Mouse (Mus musculus): ENCODE measurements around the gene Serinc2. TPM values are rescaled to one million over a fixed set of nuclear protein-coding genes. Genes with fewer than 3 reads are reported as not detected.

Serinc2 gene
- 10 to 100 TPM; 12.0 to 13.2 TPM for total RNA-seq (2021)

DNA sequence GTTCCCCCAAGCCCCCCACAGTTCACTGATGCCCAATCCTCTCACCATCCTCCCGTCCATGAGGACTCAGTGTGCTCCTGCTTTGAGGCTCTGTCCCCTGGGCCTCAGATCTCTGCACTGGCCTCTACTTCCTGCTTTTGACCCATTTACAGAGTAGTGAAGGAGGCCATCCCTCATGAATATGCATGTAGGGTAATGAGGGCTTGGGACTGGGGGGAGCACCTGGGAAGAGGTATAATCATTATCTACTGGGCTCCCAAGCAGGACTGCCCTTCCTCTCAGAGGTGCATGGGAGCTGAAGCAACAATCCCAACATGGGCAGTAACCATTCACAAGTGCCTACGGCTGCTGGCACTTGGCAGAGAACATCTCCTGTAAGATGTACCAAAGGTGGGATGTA lies at the start of gene Serinc2:
Gene Serinc2 (minus strand): TSS at position 101 of the 400 bp plus-strand sequence.
- DNase-seq, result no peak

DNA sequence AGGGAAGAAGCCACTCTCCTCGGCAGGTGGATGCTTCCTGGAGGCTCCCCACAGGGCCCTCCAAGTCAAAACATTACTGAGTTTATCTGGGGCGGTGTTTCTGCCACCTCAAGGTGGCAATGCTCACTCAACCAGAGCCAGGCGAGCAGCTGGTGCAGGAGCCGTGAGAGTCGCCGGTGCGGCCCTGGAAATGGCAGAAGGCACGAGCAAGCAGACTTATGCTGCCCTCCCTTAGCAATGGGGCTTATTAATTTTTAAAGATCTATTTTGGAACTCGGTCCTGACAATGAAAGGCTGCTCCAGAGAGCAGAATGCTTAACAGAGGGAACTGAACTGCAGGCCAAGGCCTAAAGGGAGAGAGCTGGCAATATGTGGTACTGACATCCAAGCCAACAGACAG lies 48.4 kb upstream of the Serinc2 start:
- DNase-seq, result no peak

DNA sequence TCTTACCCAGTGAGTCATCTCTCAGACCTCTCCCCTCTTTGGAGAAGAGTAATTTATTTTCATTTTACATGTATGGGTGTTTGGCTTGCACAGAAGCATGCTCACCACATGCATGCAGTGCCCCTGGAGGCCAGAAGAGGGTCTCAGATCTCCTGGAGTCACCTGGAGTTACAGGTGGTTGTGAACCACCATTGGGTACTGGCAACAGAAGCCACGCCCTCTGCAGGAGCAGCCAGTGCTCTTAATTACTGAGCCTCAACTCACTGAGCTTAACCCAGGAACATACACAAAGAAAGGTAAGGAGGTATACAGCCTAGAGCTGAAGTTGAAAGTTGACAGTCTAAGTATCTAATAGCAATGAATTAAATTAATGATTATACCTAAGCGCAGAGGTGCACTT lies 46.4 kb upstream of the Serinc2 start:
- DNase-seq, result no peak

DNA sequence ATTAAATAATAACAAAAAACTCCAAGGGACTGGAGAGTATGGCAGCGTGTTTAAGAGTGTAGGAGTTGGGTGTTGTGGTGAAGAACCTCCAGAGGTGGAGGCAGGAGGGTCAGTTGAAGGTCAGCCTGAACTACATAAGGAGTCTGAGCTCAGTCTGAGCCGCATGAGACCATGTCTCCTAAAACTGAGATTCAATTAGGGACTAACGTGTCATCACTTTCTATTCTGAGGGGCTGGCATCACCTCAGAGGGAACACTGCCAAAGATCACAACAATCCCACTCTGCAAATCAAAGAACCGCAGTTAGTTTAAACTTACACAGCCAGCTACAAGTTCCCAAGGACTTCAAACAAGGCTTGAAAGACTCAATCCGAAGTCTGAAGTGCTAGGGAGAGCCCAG lies 44.6 kb upstream of the Serinc2 start:
- no peak for DNase-seq

DNA sequence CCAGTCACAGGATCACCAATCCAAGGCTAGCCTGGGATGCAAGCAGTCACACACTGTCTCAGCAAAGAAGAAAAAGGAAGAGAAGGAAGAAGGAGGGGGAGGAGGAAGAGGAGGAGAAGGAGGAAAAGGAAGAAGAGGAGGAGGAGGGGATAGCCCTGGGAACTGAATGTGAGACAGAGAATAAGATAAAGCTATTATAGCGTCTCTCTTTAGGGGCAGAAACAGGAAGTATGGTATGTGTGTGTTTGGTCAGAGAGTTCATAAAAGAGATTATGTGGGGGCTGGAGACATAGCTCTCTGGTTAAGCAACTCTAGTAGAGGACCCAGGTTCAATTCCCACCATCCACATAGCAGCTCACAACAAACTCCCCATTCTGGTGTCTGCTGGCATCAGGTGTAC lies 44.2 kb upstream of the Serinc2 start:
- no peak for DNase-seq

DNA sequence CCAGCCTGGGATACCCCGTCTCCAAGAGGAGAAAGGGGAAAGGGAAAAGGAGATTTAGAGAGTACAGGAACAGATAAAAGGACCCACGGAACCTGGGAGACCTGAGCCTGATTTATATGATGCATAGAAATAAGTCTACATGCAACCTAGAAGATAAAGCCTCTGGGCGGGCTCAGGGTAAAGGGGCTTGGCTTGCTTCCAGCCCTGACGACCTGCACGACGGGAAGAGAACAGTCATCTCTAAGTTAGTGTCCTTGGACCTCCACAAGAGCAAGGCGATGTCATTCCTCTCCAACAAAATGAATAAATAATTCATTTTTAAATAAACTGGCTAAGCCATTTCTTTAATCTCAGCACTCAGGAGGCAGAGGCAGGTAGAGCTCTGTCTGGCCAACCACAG lies 43.6 kb upstream of the Serinc2 start:
- no peak for DNase-seq

DNA sequence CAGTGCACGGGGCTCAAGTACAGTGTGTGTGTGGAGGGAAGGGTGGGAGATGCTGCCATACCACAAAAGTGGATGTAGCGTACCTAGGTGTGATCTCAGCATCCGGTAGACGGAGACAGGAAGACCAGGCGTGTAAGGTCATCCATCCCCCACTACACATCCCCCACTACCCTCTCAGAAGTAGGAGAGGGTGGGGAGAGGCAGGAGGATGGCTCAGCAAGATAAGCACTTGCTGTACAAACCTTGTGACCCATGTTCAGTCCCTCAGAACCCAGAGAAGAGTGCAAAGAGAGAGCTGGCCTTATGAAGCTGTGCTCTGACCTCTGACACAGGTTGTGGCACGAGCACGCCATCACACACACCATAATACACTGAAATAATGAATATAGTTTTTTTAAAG lies 42.6 kb upstream of the Serinc2 start:
- no peak for DNase-seq

DNA sequence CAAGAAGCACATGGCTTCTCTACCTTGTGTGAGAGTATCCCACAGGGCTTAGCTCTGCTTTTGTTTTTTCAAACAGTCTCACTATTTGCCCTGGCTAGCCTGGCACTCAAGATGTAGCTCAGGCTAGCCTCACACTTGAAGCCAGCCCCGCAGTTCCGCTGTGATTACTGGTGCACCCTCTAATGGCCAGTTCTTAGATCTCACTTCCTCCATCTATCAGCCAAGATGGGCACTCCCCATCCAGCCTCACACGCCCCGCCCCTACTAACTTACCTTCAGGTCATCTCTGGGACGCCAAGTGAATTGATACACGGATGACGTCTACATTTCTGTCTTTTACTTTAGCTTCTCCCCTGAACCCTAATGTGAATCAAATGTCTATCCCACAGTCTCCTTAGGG lies 40.6 kb upstream of the Serinc2 start:
- no peak for DNase-seq

DNA sequence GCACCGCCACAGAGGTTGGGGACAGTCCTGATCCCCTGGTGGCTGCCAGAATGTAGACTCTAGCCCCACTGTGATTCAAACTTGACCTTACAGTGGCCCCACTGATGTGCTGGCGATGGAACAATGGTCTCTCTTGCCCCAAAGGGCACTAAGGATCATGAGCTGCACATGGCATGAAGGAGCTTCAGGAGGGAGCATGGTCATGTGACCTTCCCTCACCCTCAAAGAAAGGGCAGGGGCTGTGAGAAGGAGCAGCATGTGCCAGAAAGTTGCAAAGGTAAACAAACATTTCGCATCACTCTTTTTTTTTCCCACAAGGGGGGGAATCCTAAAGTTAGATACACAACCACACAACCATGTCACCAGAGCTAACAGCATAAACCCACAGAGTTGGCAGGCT lies 39.1 kb upstream of the Serinc2 start:
- DNase-seq, result no peak

DNA sequence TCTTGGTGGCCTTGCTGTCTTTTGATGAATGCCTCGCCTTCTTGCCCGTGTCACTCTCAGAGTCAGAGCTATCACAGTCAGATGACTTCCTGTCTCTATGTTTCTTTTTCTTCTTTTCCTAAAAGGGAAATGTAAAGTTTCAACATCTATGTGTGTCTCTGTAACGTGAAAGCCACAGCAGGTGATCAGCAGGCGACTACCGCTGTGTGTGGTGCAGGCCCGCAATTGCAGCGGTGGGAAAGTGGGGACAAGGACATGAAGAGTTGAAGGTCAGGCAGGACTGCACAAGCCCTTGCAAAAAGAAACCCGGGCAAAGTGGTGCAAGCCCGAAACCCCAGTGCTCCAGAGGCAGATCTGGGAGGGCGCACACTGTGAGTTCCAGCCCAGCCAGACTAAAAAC lies 37.7 kb upstream of the Serinc2 start:
- no peak for DNase-seq

DNA sequence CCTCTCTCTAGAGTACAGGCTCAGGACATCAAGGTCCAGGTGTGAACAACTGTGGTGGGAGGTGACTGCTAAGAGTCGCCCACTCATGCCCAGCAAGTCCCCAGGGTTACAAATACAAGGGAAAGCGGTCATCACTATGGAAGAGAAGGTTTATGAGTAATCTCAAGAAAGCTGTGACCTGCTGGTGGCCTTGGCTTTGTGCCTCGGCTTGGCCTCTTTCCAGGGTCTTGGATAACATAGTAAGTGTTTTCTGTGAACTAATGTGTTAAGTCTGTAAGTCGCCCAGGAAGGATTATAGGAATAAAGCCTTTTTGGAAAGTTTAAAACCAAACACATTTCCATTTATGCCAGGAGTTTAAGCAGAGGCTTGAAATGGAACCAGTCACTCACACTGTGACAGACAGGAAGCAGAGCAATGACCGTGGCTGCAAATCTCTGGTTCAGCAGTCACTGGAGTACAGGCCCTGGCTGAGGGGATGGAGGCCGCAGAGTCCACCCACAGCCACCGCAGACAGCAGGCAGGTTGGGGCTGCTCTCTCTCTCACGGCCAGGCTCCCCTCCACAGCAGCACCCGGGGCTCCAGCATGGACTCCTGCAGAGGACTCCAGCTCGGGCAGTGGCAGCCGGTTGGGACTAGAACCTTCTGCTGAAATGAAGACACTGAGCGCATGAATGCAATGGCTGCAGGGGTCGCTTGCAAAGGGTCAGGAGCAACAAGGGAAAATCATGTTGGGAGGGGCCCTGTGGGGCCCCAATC lies 36.9 kb upstream of the Serinc2 start:
- DNase-seq, result no peak

DNA sequence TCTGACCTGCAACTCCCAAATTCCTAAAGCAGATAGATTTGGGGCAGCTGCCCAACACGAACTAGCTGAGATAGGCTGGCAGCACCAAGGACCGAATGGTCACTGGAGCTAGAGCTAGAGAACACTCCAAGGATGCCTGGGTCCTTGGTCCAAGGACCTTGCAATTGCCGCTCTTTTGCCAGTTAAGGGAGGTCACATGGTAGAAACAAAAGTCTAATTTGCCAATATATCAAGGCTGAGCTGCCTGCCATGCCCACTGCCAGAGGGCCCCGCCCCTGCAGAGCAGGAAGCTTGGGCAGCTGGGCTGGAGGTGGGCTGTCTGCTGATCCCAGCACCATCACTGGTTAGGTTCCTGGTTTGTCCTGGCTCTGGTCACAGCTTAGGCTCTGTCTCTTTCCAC lies 34.5 kb upstream of the Serinc2 start:
- no peak for DNase-seq

DNA sequence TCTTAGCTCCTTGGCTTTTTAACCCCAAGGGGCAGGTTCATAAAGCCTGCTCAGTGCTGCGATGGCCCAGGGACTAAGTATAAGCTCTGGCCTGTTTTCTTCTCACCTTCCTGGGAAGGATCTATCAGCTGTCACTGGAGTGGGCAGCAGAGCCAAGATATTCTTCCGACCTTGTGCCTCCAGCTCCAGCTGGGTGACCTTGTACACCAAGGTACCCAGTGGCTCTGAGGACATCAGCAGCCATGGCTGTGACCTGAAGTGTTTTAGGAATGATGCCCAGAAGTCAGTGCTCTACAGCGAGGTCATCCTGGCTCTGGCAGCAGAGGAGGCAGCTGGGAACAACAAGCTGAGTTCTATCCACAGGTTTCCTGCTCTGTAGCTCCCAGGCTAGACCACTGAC lies 33.5 kb upstream of the Serinc2 start:
- no peak for DNase-seq

DNA sequence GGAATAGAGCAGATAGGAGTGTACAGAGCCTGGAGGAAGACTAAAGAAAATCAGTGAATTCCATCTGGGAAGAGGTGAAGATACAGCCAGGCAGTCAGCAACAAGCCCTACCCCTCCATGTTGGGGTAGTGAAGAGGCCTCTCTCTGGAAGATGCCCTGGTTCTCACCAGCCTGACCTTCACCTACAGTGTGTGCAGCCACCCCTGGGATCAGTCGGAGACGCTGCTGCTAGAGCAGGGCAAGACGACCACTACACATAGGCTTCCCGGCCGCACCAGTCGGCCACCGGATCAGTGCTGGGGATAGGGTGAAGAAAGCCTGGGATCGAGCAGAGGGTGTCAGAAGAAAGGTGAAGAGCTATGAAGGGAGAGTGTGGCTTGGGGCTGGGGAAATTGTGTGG lies 30.2 kb upstream of the Serinc2 start:
- no peak for DNase-seq

DNA sequence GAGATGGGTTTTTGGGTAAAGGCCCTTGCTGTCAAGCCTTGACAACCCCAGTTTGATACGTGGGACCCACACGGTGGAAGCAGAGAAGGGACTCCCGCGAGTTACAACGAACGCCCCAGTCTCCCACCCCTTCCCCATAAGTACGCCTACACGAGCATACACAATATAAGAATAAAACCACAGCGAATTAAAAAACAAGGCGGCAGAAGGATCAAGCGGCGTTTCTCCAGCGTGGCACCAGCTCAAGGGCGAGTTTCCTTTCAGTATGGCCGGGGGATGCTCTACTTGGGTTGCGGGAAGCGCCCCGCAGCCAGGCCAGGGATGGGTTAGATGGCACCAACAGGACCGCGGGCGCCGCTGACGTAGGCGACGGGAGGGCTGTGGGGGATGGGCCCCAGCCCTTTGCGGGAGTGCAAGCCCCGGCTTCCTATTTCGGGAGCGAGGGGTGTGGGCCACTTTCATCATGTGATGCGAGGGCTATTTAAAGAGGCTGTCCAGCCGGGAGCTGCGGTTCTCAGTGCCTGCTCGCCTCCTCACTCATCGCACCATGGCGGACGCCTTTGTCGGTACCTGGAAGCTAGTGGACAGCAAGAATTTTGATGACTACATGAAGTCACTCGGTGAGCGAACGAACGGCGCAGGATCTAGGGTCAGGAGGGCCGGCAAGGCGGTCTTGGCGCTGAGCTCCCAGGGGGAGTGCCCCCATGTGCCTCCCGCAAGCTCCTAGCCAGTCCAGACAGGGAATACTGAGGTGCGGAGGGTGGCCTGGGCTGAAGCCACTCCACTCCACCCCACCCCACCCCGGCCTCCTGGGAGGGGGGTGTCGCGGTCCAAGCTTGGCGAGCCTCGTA lies 29.5 kb upstream of the Serinc2 start, which contains the start of the genes Fabp3 and Gm10570:
Gene Fabp3 (plus strand): TSS at position 365 of the 851 bp plus-strand sequence.
Gene Gm10570 (minus strand): TSS at position 444 of the 851 bp plus-strand sequence.
- peak; percentile 72 to 74 for DNase-seq

DNA sequence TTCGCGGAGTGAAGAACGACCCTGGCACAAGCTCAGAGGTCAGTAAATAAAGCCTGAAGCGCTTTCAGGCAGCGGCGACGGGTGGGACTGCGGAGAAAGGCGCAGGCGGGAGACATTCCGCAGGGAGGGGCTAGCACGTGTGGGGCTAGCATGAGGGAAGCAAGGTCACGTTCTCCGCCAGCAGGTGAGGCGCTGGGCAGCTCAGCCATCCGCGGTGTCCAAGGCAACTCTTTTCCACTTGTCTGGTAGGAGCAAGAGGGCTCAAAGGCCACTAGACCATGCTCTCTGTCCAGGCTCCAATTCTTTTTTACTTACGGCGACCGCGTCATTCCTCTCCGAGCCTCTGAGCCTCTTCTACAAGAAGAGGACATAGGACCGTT lies 28.8 kb upstream of the Serinc2 start:
- DNase-seq, result peak in 1 of 2 experiments; percentile 30

DNA sequence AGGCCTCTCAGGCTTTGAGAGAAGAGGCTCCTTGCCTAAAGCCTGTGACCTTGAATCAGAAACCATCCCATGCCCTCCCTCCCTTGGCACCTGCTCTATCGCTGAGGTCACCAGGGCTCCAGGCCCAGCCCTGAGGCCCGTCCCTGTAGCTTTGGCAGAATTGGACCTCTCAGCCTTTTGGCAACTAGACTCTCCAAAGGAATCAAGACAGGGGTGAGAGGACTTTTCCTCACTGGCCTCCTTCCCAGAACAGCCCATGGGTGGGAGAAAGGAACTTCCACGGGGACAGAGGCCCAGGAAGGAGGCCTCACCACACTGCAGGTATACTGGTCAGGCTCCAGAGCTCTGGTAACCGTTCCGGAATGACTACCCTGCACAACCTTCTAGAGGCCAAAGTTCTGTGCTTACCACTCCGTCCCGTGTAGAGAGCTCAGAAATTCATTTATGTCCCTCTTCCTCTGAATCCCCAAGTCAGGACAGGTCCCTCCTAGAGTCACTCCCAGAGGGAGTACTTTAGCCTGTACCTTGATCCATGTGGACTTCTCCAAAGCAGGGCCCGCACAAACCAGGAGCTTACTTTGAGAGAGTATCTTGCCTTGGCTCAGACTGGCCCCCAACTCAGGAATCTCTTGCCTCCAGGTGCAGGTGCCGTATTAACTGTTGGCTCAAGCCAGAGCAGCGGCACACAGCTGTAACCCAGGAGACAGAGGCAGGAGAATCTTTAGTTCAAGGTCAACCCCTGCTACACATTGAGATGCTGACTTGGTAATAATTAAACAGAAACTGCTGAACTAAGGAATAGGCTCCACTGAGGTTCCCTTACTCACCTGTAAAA lies 28.0 kb upstream of the Serinc2 start:
- no peak for DNase-seq

DNA sequence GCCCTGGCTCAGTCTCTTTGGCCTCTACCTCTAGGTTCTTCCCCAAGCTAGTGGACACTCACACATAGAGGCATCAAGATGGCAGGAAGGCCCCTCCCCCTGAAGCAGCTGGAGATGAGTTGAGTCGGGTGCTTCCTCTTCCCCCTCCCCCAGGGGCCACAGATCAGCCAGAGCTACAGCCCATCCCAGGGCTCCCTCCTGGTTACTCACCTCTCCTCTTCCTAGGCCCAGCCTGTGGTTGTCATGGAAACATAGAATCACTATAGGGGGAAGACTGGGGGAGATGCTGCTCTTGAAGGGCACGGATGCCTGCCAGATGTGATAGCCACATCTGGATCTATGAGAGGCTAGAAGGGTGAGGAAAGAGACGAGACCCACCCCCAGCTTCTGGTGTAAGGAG lies 25.7 kb upstream of the Serinc2 start:
- no peak for DNase-seq

DNA sequence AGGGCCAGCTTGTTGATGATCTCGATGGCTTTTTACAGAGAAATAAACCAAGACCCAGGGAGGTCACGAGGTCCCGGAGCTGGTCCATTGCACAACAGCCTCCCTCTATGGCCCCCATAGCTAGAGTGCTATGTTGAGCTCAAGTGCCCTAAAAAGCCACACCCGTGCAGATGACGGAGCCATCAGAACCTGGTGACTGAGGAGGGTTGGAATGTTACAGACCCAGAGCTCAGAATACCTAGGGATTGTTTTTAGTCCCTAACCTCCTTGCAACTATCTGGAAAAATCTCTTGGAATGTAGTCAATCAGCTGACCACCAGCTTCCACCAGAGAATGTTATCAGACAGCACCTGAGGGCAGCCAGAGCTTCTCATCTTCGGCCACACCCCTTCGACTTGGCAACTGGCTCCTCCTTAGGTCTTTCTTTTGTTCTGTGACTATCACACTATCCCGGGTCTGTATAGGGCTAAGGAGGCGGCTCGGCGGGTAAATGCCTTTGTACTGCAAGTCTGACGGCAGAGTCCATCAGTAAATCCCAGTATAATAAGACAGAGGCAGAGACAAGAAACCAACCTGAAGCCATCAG lies 23.4 kb upstream of the Serinc2 start:
- DNase-seq, result no peak

DNA sequence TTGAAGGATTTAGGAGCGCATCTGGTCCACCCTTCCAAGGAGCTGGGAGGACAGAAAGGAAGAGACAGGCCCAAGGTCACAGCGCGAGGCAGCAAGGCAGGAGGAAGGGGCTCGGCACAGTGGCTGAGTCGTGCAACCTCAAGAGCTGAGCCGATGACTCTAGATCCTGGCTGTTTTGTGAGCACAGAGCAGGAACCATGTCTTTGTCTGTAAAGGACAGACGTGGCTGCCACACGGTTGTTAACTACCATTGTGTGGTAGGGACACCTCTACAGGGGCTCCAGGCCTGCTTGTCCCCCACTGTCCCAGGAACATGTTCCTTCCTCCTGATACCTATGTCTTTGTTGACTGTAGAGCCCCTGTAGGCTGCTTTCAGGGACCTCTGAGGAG lies 20.6 kb upstream of the Serinc2 start:
- DNase-seq, result no peak

DNA sequence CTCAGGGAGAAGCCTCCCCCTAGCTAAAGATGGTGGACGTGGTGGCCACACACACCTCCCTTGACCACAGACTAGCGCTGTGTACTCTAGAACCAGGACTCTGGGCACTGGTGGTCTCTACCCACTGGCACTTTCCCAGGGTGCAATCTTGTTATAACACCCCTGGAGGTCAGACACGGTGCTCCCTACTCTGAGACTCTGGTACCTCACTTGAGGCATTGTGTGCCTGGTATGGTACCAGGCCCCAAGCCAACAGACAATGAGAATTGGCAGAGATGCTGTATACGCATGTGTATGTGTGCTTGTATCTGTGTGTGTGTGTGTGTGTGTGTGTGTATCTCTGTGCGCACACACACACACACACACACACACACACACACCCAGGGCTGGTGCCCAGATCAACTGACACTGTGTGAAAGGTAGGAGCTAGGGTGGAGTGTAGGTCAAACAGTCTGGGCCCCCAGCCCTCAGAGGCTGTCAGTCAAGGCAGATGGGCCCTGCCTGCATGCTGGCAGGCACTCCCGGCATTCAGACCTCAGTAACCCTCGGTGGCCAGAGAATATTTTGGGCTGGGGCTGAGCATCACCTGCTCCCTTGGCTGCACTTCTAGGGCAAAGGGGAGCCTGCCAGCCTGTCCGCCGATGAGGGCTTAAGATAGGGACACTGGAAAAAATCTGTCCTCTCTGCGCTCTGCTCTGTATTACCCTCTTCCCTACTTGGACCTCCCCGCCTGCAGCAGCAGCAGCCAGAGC lies 20.0 kb upstream of the Serinc2 start:
- DNase-seq, result no peak

DNA sequence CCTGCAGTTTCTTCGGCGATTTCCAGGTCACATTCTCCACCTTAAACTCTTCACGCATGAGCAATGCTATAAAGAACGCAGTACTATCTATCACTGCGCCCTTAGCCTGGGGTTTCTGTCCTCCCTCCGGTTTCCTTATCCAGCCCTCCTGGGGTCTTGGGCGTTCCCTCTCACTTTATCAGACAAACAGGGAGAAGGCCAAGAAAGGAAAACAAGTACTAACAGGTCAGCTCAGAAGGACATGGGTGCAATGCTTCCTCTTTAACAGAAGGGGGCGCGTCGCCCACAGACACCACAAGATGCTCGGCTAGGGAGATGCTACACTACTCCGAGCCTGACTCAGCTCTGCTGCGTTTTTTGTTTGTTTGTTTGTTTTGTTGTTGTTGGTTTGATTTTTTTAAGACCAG lies 18.1 kb upstream of the Serinc2 start:
- DNase-seq, result no peak
